Mouse (Mus musculus) left cerebral cortex, adult 11 months (tissue): ENCODE measurements around the gene Olfr181.

Experiments used
- DNase-seq: peaks from one replicate; pipeline ENCODE4 v3.0.0; 2022; ENCODE audit warnings: low spot score

Gene Olfr181

DNA sequence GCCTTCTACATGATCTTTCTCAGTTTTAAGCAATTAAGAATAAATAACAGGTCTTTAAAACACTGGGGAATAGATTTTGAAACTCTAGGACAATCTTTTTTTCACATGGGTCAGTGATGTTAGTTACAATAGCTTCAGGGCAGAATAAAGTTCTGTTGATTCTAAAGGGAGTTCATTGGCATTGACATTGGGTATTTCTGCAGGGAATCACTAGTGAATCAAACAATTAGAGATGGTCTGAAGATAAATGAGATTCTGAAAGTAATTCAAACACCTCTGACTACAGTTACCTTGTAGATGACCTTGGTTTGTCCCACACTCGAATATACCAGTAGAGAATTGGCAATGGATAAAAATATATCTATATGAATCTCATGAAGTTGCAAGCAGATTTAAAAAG lies at the start of gene Olfr181:
TSS of gene Olfr181 (minus strand) at position 101 of the 400 bp plus-strand sequence.
- no peak for DNase-seq

DNA sequence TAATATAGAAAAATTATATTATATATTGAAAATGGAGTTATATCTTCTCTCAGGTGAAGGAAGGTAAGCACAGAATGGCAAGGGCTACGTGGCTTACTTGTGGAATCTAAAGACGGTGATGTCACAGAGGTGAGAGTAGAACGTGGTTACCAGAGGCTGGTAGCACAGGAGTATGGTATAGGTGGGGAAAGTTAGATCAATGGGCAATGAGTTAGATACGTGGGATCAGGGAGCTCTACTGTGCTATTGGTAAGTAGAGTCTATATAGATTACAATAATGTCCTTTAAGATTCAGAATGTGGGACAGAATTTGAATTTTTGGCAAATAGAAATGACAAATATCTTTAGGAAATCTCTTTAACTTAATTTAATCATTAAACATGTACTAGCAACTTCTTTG lies 737 bp upstream of the Olfr181 start, which contains the start of gene Olfr180:
TSS of gene Olfr180 (minus strand) at position 101 of the 400 bp plus-strand sequence.
- no peak for DNase-seq

DNA sequence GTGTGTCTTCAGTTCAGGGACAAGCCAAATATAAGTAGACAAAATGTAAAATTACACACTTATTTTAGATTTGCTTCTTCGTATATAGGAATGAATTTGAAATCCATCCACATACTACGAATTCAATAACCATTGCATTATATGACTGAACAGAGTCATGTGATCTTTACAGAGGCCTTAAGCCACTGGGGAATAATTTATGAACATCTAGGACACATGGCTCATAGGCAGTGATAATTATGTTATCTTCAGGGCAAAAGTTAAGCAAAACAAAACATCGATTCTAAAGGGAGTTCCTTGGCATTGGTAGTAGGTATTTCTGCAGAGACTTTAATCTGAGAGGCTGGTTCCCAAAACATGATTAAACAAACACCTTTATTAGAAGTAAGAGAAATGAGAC lies 36.6 kb downstream of the Olfr181 start, which contains the start of gene Olfr178:
TSS of gene Olfr178 (minus strand) at position 101 of the 400 bp plus-strand sequence.
- DNase-seq: no peak

DNA sequence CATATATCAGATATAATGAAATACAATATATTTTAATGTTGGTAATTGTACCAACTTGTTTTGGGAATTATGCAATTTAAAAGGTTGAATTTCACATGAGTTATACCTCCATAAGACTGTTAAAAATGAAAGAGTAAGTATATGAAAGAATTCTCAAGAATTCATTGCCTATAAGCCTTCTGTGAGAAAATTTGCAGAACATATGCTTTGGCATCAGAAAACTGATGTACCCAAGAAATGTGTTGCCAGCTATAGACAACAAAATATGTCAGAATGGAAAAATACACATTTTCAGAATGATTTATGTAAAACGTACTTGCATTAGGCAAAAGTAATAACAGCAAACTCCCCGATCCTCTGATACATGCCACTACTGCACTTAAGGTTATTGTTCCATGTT lies 44.1 kb downstream of the Olfr181 start:
- DNase-seq: peak; percentile 7
